Mouse (Mus musculus): ENCODE data around the gene Uroc1.

DNA sequence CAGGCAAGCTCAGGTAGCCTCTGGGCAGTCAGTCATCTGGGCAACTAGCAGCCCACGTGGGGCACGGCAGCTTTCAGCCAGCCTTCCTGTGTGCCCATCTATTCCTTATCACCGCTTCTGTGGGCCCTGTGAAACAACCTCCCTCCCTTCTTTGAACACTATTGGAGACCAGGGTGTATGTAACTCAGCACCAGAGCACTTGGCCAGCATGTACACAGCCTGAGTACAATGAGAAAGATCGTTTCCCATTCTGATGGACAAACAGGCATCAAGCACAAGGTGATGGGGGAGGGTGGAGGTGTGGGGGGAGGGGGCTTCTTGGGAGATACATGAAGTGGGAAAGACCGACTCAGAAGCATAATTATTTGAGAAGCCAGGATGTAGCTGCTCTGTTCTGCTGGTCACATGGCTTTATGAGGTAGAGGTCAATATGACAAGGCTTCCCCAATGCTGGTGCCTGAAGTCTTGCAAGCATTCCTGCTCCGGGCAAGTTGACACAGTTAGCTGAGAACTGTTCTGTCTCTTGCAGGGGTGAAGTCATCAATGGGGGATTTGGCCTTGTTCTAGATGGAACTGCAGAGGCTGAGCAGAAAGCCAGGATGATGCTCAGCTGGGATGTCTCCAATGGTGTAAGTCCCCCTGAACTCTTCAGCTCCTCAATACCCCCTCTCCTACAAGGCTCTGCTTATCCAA, 28.0 kb downstream of the Uroc1 start:
- no peak for TF ChIP-seq CTCF (IDR thresholded peaks at IDR 0.05; ENCODE audit: low read depth)
- TF ChIP-seq EP300 (IDR thresholded peaks at IDR 0.05; ENCODE audit: low read depth): no peak

Data from liver, embryonic 14.5 days (tissue).